1 mouse cellular context compared by ENCODE assay signal in the genomic region with DNA sequence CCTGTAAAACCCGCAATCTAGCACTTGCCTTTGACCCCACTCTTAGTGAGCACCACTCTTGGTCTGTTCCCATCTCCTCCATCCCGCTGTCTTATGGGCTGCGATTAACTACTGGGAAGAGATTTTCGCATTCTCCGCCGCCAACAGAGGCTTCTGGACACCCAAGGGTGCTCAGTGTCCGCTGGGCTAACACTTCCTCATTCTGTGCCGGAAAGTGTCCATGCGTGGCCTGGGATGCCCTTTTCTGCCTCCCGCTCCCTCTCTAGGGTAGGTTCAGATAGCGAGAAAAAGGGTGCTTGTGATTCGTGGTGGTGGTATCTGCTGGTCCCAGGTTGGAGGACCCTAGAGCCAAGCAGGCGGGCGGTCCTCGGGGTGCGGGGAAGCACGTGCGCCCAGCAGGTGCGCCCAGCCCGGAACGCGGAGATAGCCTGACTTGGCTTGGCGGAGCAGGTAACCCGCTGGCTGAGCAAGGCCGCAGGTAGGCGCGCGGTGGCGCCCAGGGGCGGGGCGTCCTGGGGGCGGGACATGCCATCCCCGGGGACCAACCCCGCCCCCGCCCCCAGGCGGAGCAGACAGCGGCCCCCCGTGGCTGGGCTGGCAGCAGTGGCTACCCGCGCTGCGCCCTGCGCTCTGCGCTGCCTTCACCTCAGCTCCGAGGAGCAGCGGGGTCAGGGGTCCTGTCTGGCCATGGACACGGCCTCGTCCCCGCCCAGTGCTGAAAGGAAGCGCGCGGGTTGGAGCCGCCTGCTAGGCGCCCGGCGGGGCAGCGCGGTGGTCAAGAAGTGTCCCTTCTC.
TF ChIP-seq lines count a peak whose summit lies in the region.

No protein-coding gene starts in this region.

TF ChIP-seq in CH12.LX, 34 proteins besides CTCF, POLR2A, EP300 and RAD21 (continued from another document):
- no peak for TF ChIP-seq MAFK (IDR thresholded peaks at IDR 0.05; ENCODE audit: insufficient replicate concordance, low read length)
- TF ChIP-seq ZMIZ1 (IDR thresholded peaks at IDR 0.05; ENCODE audit: low read depth, low read length), result no peak
- TF ChIP-seq KAT2A (IDR thresholded peaks at IDR 0.05; ENCODE audit: insufficient replicate concordance, low read length), result no peak
- TF ChIP-seq PAX5 (IDR thresholded peaks at IDR 0.05; ENCODE audit: low read length), result no peak
- no peak for TF ChIP-seq MYC (IDR thresholded peaks at IDR 0.05; ENCODE audit: low read depth, low read length)
- no peak for TF ChIP-seq IRF4 (IDR thresholded peaks at IDR 0.05; ENCODE audit: low read depth, low read length)
- no peak for TF ChIP-seq JUND (conservative IDR thresholded peaks at IDR 0.05; ENCODE audit: low read depth, low read length)
- TF ChIP-seq TCF12 (IDR thresholded peaks at IDR 0.05; ENCODE audit: low read depth, low read length), result no peak
- TF ChIP-seq MEF2A (IDR thresholded peaks at IDR 0.05; ENCODE audit: borderline replicate concordance, low read depth, low read length), result no peak
- no peak for TF ChIP-seq ZNF384 (IDR thresholded peaks at IDR 0.05; ENCODE audit: low read depth, low read length)
- TF ChIP-seq ZC3H11A (IDR thresholded peaks at IDR 0.05; ENCODE audit: low read depth, low read length), result no peak
- TF ChIP-seq MXI1 (IDR thresholded peaks at IDR 0.05; ENCODE audit: low read depth, low read length), result no peak
- TF ChIP-seq NRF1 (IDR thresholded peaks at IDR 0.05; ENCODE audit: low read depth, low read length), result no peak
- TF ChIP-seq MAX (IDR thresholded peaks at IDR 0.05; ENCODE audit: low read length), result no peak
